Mouse (Mus musculus) olfactory bulb, adult 2 months (tissue): ENCODE results near the gene Camta1.

Experiments used
- CTCF ChIP-seq: fragments of 200-500 bp; IDR thresholded peaks from 2 replicates; pipeline ENCODE4 v1.5.1; 2012; ENCODE audit warnings: low read depth, mild to moderate bottlenecking, low read length, moderate library complexity; ENCODE audit not compliant: insufficient read depth
- POLR2A ChIP-seq: fragments of 200-500 bp; IDR thresholded peaks from 2 replicates; pipeline ENCODE4 v1.6.1; 2012; ENCODE audit warnings: mild to moderate bottlenecking, low read depth, low read length, moderate library complexity; ENCODE audit not compliant: insufficient read depth

DNA sequence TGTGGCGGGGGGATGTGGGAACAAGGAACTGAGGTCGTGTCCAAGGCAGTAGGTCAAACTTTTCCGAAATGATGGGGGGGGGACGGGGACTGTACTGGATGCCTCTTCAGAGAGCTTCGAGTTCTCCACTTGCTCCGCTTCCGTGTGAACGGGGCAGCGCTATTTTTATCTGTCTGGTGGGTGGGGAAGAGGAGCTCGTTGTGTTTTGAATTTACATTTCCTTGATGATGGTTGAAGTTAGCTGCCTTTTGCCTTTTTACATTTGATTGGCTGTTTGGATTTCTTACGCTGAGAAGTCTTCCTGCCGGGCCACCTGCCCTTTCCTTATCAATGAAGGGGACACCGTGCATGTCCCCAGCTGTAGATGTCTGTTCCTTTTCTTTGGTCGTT, 923.6 kb downstream of the Camta1 start:
- no peak for TF ChIP-seq POLR2A
- TF ChIP-seq CTCF = no peak
